Mouse (Mus musculus) liver, embryonic 14.5 days (tissue): Measurements from ENCODE around the gene Ythdf1.

Experiments
- CTCF ChIP-seq: IDR thresholded peaks from 2 replicates; pipeline ENCODE4 v1.5.1; 2016; ENCODE audit warnings: antibody characterized with exemption, low read depth, control low read depth
- EP300 ChIP-seq: IDR thresholded peaks from 2 replicates; pipeline ENCODE4 v1.6.1; 2016; ENCODE audit warnings: antibody characterized with exemption, low read depth

- TF ChIP-seq CTCF (no peak), EP300 (no peak)
Observed at GRCm38 (mm10) chr2:180892841-180893521, 27.8 kb downstream of the Ythdf1 start.
